Mouse (Mus musculus) midbrain, embryonic 11.5 days (tissue): ENCODE data around the gene Iqca. TPM values are rescaled to one million over a fixed set of nuclear protein-coding genes. Genes with fewer than 3 reads are reported as not detected.

Experiments used
- ATAC-seq: fragments of 200-750 bp; cut with Nextera tagmentation; 2 replicates; pipeline ENCODE4 v1.8.0; 2017; ENCODE audit warnings: moderate TSS enrichment, moderate library complexity; ENCODE audit not compliant: low FRiP score
- DNase-seq: peaks from one replicate; pipeline ENCODE4 v3.0.0; 2015; ENCODE audit warnings: low spot score; ENCODE audit errors: missing footprints
- H3K27ac ChIP-seq: fragments of 300-500 bp; sonication (generic); 2 replicates; pipeline ENCODE4 v1.5.1; 2014; ENCODE audit warnings: low read depth, low read length
- H3K27me3 ChIP-seq: fragments of 300-500 bp; sonication (generic); 2 replicates; pipeline ENCODE4 v1.6.1; 2014; ENCODE audit warnings: mild to moderate bottlenecking, low read length, moderate library complexity, mixed read lengths; ENCODE audit not compliant: control insufficient read depth, insufficient read depth
- H3K36me3 ChIP-seq: fragments of 300-500 bp; sonication (generic); 2 replicates; pipeline ENCODE4 v1.6.1; 2014; ENCODE audit warnings: mild to moderate bottlenecking, low read length, moderate library complexity, mixed read lengths; ENCODE audit not compliant: control insufficient read depth, insufficient read depth
- H3K4me1 ChIP-seq: fragments of 300-500 bp; sonication (generic); 2 replicates; pipeline ENCODE4 v1.6.1; 2014; ENCODE audit warnings: low read length; ENCODE audit not compliant: control insufficient read depth, insufficient read depth
- H3K4me2 ChIP-seq: fragments of 300-500 bp; sonication (generic); 2 replicates; pipeline ENCODE4 v1.6.1; 2014; ENCODE audit warnings: mild to moderate bottlenecking, moderate library complexity
- H3K4me3 ChIP-seq: fragments of 300-500 bp; sonication (generic); 2 replicates; pipeline ENCODE4 v1.5.1; 2014; ENCODE audit warnings: low read depth, low read length
- H3K9ac ChIP-seq: fragments of 300-500 bp; sonication (generic); 2 replicates; pipeline ENCODE4 v1.6.1; 2014; ENCODE audit warnings: low read length
- H3K9me3 ChIP-seq: fragments of 300-500 bp; sonication (generic); 2 replicates; pipeline ENCODE4 v1.6.1; 2016; ENCODE audit warnings: low read length; ENCODE audit not compliant: control insufficient read depth
- WGBS: fragments of 180-500 bp; shearing (Covaris S2); extraction: QIAGEN DNeasy Blood & Tissue Kit; methylation state at CpG from one replicate; pipeline ENCODE4 v1.1.7; 2014; 5-methylcytosine and 5-hydroxymethylcytosine counted together
- polyA plus RNA-seq: library from polyadenylated mRNA; unstranded; fragments of >200 nt; fragmentation: Nextera tagmentation; extraction: Ambion mirVana; gene quantifications from 2 replicates; pipeline ENCODE4 v1.2.1, GENCODE M21; 2014

The Iqca gene
- polyA plus RNA-seq, 1 experiment from 2014 or later: 0.18 TPM

DNA sequence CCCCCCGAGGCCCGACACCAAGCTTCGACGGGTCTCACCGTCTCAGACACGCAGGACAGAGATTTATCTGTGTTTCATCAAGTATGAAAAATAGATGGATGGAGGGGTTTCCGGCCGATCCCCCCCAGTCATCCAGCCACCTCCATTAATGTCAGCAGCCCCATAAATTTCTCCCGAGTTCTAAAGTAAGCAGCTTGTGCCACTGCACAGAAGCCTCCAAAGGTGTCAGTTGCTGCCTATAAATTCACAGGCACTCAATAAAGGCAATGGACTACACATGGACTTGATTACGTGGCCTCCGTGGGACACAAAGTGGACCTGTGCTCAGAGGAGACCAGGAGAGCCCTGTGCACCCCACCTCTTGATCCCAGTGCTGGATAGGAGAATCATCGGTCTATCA is 34.0 kb downstream of the Iqca start:
- H3K4me1 ChIP-seq: no peaks in the 10 kb centered on the region
- ATAC-seq (no peak), DNase-seq (no peak)
- H3K27me3 ChIP-seq: no peaks in the 10 kb centered on the region
- no peak overlapping the region for H3K9ac ChIP-seq
- whole genome bisulfite sequencing: 94% methylated on average over 12 of the region's 12 CpGs
- no peaks in the 10 kb centered on the region for H3K36me3 ChIP-seq
- no peak overlapping the region for H3K27ac ChIP-seq
- H3K4me3 ChIP-seq: no peak overlapping the region
- no peak overlapping the region for H3K4me2 ChIP-seq
- no peaks in the 10 kb centered on the region for H3K9me3 ChIP-seq

GRCm38 (mm10) chr1:90117207-90117606 is 36.0 kb downstream of the Iqca start:
- Histone ChIP-seq H3K9me3 (no peaks in the 10 kb centered on the region), H3K27me3 (no peaks in the 10 kb centered on the region), H3K36me3 (no peaks in the 10 kb centered on the region), H3K4me2 (no peak overlapping the region), H3K4me1 (no peaks in the 10 kb centered on the region), H3K9ac (no peak overlapping the region), H3K27ac (no peak overlapping the region), H3K4me3 (no peak overlapping the region)
- ATAC-seq (no peak), DNase-seq (no peak)
- 84% methylated on average over 7 of the region's 7 CpGs for WGBS

GRCm38 (mm10) chr1:90114586-90114985 is 38.6 kb downstream of the Iqca start:
- ATAC-seq: no peak
- no peaks in the 10 kb centered on the region for H3K9me3 ChIP-seq
- no peak overlapping the region for H3K9ac ChIP-seq
- H3K4me2 ChIP-seq: no peak overlapping the region
- H3K4me1 ChIP-seq: no peaks in the 10 kb centered on the region
- DNase-seq: no peak
- H3K27ac ChIP-seq: no peak overlapping the region
- no peaks in the 10 kb centered on the region for H3K27me3 ChIP-seq
- no peaks in the 10 kb centered on the region for H3K36me3 ChIP-seq
- WGBS: 91% methylated on average over 5 of the region's 5 CpGs
- no peak overlapping the region for H3K4me3 ChIP-seq

DNA sequence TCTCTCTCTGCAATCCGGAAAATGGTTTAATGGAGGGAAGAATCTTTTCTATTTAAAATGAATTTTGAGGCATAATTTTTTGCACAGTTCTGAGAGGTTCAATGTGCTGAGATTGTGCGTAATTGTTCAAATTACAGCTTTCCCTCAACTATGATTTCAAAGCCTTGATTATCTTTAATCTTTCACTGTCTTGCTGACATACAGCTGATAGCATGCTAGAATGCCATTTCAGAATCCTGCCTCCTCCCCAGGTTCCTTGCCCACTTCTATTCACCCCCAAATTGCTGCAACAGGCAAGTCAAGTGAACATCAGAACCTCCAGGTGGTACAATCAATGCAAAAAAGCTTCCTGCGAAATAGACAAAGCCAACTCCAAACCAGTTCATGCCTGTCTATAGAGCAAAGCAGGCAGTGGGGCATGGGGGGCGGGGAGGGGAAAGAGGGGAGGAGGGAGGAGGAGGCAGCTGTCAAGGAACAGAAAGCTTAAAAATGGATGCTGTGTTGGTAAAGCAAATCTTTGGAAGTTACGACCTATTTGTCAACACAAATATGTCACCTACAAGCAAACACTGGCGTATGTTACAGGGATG is 39.5 kb downstream of the Iqca start:
- DNase-seq: no peak
- WGBS: 90% methylated on average over 6 of the region's 6 CpGs

GRCm38 (mm10) chr1:90112669-90113068 is 40.5 kb downstream of the Iqca start:
- DNase-seq (no peak), ATAC-seq (no peak)
- H3K27me3 ChIP-seq: no peaks in the 10 kb centered on the region
- H3K36me3 ChIP-seq: no peaks in the 10 kb centered on the region
- 83% methylated on average over 2 of the region's 2 CpGs for WGBS
- no peak overlapping the region for H3K27ac ChIP-seq
- H3K4me3 ChIP-seq: no peak overlapping the region
- no peaks in the 10 kb centered on the region for H3K4me1 ChIP-seq
- H3K4me2 ChIP-seq: no peak overlapping the region
- no peaks in the 10 kb centered on the region for H3K9me3 ChIP-seq
- H3K9ac ChIP-seq: no peak overlapping the region

More for the DNA sequence above, 39.5 kb downstream of the Iqca start:
- H3K4me2 ChIP-seq: no peak overlapping the region
- no peak overlapping the region for H3K27ac ChIP-seq
- H3K4me3 ChIP-seq: no peak overlapping the region
- H3K36me3 ChIP-seq: no peaks in the 10 kb centered on the region
- no peaks in the 10 kb centered on the region for H3K9me3 ChIP-seq
- no peak overlapping the region for H3K9ac ChIP-seq
- H3K27me3 ChIP-seq: no peaks in the 10 kb centered on the region
- no peaks in the 10 kb centered on the region for H3K4me1 ChIP-seq
- ATAC-seq: no peak

DNA sequence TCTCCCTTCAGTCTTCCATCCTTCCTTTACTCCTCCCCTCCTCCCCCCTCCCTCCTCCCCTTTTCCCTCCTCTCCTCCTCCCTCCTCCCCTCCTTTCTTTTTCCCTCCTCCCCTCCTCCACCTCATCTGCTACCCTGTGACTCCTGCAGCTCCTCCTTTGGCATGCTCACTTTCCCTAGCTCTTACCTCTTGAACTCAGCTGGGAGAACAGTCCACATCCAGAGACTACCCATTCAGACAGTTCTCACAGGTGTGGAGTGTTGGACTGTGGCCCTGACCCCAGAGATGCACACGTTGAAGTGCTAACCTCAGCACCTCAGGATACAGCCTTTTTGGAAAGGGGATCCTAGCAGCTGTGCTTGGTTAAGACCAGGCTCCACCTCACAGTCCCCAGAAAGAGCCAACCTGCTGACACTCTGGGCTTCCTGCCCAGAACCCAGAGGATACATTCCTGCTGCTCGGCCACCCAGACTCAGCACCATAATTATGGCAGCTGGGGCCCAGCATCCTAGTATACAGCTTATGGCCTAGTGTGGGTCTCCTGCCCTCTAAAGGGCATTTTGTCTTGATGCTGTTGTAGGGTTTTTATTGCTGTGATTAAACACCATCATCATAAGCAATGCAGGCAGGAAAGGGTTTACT is 41.9 kb downstream of the Iqca start:
- 85% methylated on average over 2 of the region's 2 CpGs for WGBS
- DNase-seq: no peak
- no peak overlapping the region for H3K4me2 ChIP-seq
- no peaks in the 10 kb centered on the region for H3K9me3 ChIP-seq
- H3K27me3 ChIP-seq: no peaks in the 10 kb centered on the region
- H3K4me1 ChIP-seq: no peaks in the 10 kb centered on the region
- no peaks in the 10 kb centered on the region for H3K36me3 ChIP-seq
- no peak for ATAC-seq
- H3K4me3 ChIP-seq: no peak overlapping the region
- H3K9ac ChIP-seq: no peak overlapping the region
- no peak overlapping the region for H3K27ac ChIP-seq

GRCm38 (mm10) chr1:90103896-90104487 is 49.2 kb downstream of the Iqca start:
- DNase-seq: no peak
- no peak overlapping the region for H3K27ac ChIP-seq
- no peaks in the 10 kb centered on the region for H3K27me3 ChIP-seq
- no peak overlapping the region for H3K4me3 ChIP-seq
- no peak for ATAC-seq
- no peak overlapping the region for H3K4me2 ChIP-seq
- WGBS: 73% methylated on average over 8 of the region's 8 CpGs
- H3K4me1 ChIP-seq: no peaks in the 10 kb centered on the region
- H3K9me3 ChIP-seq: no peaks in the 10 kb centered on the region
- no peaks in the 10 kb centered on the region for H3K36me3 ChIP-seq
- H3K9ac ChIP-seq: no peak overlapping the region

GRCm38 (mm10) chr1:90100360-90101232 is 52.6 kb downstream of the Iqca start:
- H3K9me3 ChIP-seq: no peaks in the 10 kb centered on the region
- H3K27me3 ChIP-seq: no peaks in the 10 kb centered on the region
- no peak overlapping the region for H3K4me3 ChIP-seq
- no peak overlapping the region for H3K27ac ChIP-seq
- WGBS: 76% methylated on average over 10 of the region's 10 CpGs
- DNase-seq (no peak), ATAC-seq (no peak)
- H3K4me1 ChIP-seq: no peaks in the 10 kb centered on the region
- H3K36me3 ChIP-seq: no peaks in the 10 kb centered on the region
- no peak overlapping the region for H3K9ac ChIP-seq
- H3K4me2 ChIP-seq: no peak overlapping the region
